Mouse (Mus musculus) cerebellum, adult 2 months (tissue): ENCODE data around the gene Lipt1. TPM values are rescaled to one million over a fixed set of nuclear protein-coding genes. Genes with fewer than 3 reads are reported as not detected.

Experiments used
- DNase-seq, 2 experiments: peaks; one replicate each; pipeline ENCODE4 v3.0.0; 2021
- H3K27ac ChIP-seq: fragments of 200-500 bp; 2 replicates; pipeline ENCODE4 v1.5.1; 2012; ENCODE audit warnings: low read length, control low read depth, inconsistent platforms; ENCODE audit not compliant: insufficient read depth
- H3K27me3 ChIP-seq: fragments of 200-500 bp; 2 replicates; pipeline ENCODE4 v1.6.1; 2012; ENCODE audit warnings: inconsistent platforms, mild to moderate bottlenecking, low read length, moderate library complexity; ENCODE audit not compliant: control insufficient read depth, insufficient read depth
- H3K4me1 ChIP-seq: fragments of 200-500 bp; 2 replicates; pipeline ENCODE4 v1.6.1; 2011; ENCODE audit warnings: low read length; ENCODE audit not compliant: control insufficient read depth, insufficient read depth
- H3K4me3 ChIP-seq: fragments of 200-500 bp; replicated peaks from 2 replicates; pipeline ENCODE3; 2011; ENCODE audit warnings: mild to moderate bottlenecking, low read depth, low read length, control low read depth; ENCODE audit not compliant: insufficient read depth
- CTCF ChIP-seq: fragments of 200-500 bp; IDR thresholded peaks from 2 replicates; pipeline ENCODE4 v1.5.1; 2011; ENCODE audit warnings: low read depth, mild to moderate bottlenecking, control low read depth, low read length, moderate library complexity, borderline replicate concordance; ENCODE audit not compliant: insufficient read depth
- POLR2A ChIP-seq: fragments of 200-500 bp; IDR thresholded peaks from 2 replicates; pipeline ENCODE4 v1.6.1; 2011; ENCODE audit warnings: low read length, control low read depth, borderline replicate concordance; ENCODE audit not compliant: insufficient read depth
- WGBS: fragments of 180-500 bp; shearing (Covaris S2); methylation state at CpG from one replicate; pipeline ENCODE4 v1.1.7; 2018; 5-methylcytosine and 5-hydroxymethylcytosine counted together
- polyA plus RNA-seq: library from polyadenylated mRNA; depleted of rRNA; stranded (reverse); fragments of >200 nt; gene quantifications from 2 replicates; pipeline ENCODE4 v1.2.3, GENCODE M21; 2012; rRNA removed

The Lipt1 gene
- 5.8 and 5.9 TPM in 2 replicates for polyA plus RNA-seq

DNA sequence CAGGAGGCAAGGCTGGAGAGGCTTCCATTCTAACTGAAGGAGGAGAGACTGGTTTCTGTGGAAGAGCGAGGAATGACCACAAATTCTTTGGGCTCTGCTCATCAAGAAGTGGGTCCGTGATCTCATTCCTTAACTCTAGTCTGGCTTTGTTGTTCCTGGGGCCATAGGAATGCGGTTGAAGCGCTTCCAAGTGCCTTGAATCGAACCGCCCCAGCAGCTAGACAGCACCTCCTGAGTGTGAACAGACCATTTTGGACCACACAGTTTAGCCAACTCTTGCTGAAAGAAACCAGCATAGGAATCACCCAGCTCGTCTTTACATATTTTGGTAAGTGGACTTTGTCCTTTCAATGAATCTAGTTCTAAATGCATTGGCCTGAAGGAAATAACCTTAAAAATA lies at the start of gene Lipt1:
Gene Lipt1, plus strand, starts transcription at position 35 of the 400 bp plus-strand sequence.
- Histone ChIP-seq H3K4me3 (peak within 1 kb of the TSS; percentile 69), H3K27me3 (no peaks in the 10 kb centered on the region), H3K4me1 (no peaks in the 10 kb centered on the region), H3K27ac (peak within 1 kb of the TSS; percentile 48)
- 8% methylated on average over 7 of the region's 7 CpGs for whole genome bisulfite sequencing
- DNase-seq, result peak in 1 of 2 experiments; percentile 40
- TF ChIP-seq CTCF (no peak), POLR2A (no peak)

DNA sequence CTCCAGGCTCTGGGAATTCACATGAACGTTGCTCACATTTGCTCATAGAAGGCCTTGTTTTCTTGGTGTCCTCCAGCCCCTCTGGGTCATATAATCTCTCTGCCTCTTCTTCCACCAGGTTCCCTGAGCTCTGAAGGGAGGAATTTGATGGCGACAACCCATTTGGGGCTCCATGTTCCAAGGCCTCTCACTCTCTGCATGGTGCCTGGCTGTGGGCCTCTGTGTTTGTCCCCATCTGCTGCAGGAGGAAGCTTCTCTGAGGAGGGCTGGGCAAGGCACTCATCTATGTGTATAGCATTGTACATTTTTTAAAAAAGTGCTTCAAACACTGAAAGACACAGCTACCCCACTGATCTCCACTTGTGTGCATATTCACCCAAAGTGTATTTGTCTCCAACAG lies 39.9 kb upstream of the Lipt1 start:
- WGBS, result 5% methylated on average over 2 of the region's 2 CpGs
- TF ChIP-seq CTCF (no peak), POLR2A (no peak)
- Histone ChIP-seq H3K27ac (peak overlapping the region; percentile 86), H3K27me3 (no peaks in the 10 kb centered on the region), H3K4me1 (peaks cover 3% of the 10 kb centered on the region; the same call in 1 of the 2 replicates), H3K4me3 (no peak overlapping the region)
- DNase-seq, result peak; percentile 81 to 84

DNA sequence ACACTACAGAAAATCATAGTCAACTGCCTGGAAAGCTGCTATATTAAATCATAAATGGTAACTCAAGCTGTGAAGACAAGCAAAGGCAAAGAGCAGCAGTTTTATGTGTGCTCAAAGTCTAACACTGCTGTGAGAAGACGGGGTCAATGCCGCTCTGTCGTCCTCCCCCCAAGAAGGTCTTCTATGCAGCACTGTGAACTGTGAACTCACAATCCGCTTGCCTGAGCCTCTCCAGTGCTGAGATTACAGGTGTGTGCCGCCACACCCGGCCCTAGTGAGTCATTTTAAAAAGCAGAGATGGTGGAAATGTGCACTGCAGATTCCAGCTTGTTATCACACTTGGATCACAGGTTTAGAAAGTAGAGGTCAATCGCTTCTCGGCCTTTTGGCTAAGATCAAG lies 24.7 kb upstream of the Lipt1 start:
- Histone ChIP-seq H3K27me3 (no peaks in the 10 kb centered on the region), H3K27ac (no peak overlapping the region), H3K4me1 (no peaks in the 10 kb centered on the region), H3K4me3 (no peak overlapping the region)
- no peak for DNase-seq
- TF ChIP-seq POLR2A, result no peak
- no peak for TF ChIP-seq CTCF
- WGBS, result 90% methylated on average over 8 of the region's 8 CpGs

DNA sequence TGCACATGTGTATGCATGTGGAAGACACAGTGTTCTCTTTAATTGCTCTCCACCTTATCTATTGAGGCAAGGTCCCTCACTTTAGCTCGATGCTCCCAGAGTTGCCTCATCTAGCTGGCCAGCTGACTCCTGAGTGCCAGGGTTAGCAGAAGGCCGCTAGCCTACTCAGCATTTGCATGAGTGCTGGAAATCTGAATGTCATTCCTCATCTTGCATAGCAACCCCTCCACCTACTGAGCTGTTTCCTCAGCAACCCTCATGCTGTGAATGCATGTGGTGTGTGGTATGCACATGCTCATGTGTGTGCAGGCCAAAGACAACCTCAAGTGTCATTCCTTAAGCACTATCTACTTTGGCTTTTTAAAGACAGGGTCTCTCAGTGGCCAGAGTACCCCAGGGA lies 20.8 kb upstream of the Lipt1 start:
- Histone ChIP-seq H3K4me1 (no peaks in the 10 kb centered on the region), H3K27me3 (no peaks in the 10 kb centered on the region), H3K4me3 (no peak overlapping the region), H3K27ac (no peak overlapping the region)
- TF ChIP-seq CTCF, result no peak
- TF ChIP-seq POLR2A, result no peak
- WGBS, result 11% methylated on average over 2 of the region's 2 CpGs
- DNase-seq, result no peak

DNA sequence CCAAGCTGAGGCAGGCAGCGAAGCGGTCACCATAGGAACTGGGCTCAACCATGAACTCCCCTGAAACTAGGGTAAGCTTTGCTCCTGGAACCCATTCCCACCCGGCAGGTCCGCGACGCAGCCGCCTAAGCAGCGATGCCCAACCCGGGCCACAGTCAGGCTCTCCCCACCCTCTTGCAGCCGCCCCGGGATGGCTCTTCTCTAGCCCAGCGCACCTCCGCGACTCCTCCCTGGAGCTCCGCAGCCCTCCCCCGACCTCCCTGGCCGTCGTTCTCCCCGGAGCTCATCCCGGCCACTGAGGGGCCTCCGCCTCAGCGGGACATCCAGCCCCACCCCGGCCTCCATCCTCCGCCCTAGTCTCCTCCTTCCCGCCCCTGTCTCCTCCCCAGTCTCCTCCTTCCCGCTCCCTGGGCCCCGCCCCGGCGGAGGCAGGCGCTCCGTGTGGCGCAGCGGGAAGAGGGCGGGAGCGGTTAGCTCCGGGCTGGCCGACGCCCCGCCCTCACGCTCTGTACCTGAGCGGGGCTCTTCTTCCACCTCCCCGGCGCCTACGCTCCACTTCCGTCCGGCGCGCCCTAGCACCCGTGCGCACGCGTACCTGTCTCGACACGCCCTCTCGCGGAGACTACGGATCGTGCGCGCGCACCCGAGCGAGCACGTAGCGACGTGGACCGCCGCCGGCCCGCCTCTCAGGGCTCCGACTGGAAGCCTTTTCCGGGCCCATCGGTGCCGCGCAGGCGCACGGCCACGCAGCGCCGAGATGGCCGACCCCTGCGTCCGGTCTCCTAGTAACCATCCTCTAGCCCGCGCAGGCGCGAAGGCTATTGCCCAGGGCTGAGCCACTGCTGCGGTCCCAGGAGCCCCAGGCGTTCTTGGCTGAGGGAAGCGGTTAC lies 6.8 kb upstream of the Lipt1 start:
- under 1% methylated on average over 90 of the region's 90 CpGs for WGBS
- peak; percentile 100 for DNase-seq
- peak; percentile 98 for TF ChIP-seq POLR2A
- no peak for TF ChIP-seq CTCF
- no peaks in the 10 kb centered on the region for H3K27me3 ChIP-seq
- peak overlapping the region; percentile 99 for H3K4me3 ChIP-seq
- no peaks in the 10 kb centered on the region; the same call in 1 of the 2 replicates for H3K4me1 ChIP-seq
- peak overlapping the region; percentile 87 for H3K27ac ChIP-seq

DNA sequence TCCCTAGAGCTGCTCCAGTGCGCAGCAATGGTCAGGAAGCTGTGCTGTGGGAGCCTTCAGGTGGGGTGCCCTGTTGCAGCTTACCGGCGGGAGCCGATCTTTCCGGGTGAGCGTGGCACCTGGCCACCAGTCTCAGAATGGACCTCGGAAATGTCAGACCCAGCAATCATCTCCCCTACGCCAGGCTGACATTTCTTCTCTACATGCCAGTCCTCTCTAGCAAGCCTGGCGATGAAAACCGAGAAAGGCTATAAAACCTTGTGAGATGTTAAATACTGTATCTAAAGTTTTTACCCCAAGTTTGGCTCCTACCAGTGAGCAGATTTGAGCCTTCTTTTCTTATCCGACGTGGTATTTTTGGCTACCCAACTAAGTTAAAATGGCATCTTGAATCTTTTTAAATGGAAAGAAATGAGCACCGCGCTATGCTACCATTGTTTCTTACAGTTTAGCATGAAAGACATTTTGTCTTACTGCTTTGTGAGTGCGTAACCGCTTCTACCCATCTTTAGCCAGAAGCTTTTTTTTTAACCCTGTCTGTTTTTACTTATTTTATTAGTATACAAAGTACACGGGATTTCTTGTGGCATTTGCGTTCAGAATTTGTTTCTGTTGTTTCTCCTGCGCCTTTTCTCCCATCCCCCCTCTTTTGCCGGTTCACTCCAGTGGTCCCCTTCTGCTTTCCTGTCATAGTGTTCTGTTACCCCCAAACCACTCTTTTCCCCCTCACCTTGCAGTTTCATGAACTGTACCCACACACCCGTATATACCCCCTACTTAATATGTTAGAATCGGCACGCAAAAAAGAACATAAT lies 5.9 kb upstream of the Lipt1 start:
- Histone ChIP-seq H3K27ac (peak overlapping the region; percentile 87), H3K27me3 (no peaks in the 10 kb centered on the region), H3K4me3 (peak overlapping the region; percentile 89), H3K4me1 (no peaks in the 10 kb centered on the region; the same call in 1 of the 2 replicates)
- TF ChIP-seq CTCF, result no peak
- TF ChIP-seq POLR2A, result no peak
- 9% methylated on average over 23 of the region's 23 CpGs for WGBS
- DNase-seq, result peak in 1 of 2 experiments; percentile 22

DNA sequence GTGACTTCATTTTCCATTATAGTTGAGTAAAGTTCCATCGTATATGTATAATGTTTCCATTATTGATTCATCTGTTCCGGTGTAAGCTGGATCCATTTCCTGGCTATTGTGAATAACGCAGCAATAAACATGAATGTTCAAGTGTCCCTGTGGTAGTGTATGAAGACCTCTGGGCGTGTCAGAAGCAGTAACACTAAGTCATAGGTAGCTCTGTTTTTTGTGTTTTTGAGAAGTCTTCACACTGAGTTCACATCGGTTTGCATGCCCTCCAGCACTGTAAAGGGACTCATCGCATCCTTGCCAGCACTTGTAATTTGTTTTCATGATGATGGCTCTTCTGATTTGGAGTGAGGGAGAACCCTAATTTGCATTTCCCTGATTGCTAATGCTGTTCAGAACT lies 5.3 kb upstream of the Lipt1 start, which contains the start of gene Tsga10:
Gene Tsga10, minus strand, starts transcription at position 144 of the 400 bp plus-strand sequence.
- DNase-seq, result no peak
- WGBS, result 85% methylated on average over 6 of the region's 6 CpGs
- peak within 1 kb of the TSS; percentile 87 for H3K27ac ChIP-seq
- peak within 1 kb of the TSS; percentile 89 for H3K4me3 ChIP-seq
- no peaks in the 10 kb centered on the region for H3K27me3 ChIP-seq
- TF ChIP-seq CTCF (no peak), POLR2A (no peak)
- H3K4me1 ChIP-seq, result no peaks in the 10 kb centered on the region; the same call in 1 of the 2 replicates
